Mouse (Mus musculus): Measurements from ENCODE around the gene Zfp81.
"Not testable (repeated sequence)": the region's sequence is repeated elsewhere in the genome, so short reads cannot be mapped to it uniquely, and the experiment has no call there.

Zfp81 gene

DNA sequence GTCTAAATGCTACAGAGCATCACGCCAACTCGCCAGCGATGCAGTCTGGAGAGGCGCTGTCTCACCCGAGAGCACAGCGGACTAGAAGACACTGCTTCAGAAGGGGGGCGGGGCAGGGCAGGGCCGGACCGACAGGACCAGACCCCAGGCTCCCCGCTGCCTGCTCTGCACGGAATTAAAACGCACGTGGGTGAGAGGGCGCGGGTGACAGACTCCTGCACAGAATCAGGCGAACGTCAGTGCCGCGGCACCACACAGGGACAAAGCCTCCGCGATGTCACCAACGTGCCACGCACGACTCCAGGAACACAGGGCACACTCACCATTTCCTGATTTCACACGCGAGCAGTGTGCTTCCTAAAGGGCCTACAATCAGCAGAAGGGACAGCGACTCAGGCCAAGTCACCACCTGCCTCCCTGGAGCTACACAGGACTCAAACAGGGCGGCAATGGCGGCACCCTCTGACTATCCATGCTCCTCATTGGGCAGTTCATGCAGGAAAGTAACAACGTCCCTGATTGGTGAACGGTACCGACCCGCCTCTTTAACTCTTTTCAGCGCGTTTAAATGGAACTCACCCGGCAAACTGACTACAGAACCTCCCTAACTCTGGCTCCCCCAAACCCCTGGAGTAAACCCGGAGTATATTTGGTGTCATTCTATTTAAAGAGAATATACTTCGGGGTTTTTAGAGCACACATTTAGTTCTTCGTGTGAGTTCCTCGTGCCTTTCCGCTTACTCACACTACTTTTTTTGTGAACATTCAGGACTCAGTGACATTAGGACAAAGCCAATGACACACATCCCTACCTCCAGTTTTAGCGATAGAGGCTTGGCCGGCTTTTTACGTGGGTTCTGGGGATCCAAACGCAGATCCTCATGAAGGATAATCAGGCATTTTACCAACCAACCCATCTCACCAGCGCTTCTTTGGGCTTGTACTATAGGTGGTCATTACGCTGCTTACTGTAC, at the start of gene Zfp81:
TSS of gene Zfp81 (minus strand) at position 468 of the 974 bp plus-strand sequence.
- peak; percentile 58 for DNase-seq (ENCODE audit: low spot score)

DNA sequence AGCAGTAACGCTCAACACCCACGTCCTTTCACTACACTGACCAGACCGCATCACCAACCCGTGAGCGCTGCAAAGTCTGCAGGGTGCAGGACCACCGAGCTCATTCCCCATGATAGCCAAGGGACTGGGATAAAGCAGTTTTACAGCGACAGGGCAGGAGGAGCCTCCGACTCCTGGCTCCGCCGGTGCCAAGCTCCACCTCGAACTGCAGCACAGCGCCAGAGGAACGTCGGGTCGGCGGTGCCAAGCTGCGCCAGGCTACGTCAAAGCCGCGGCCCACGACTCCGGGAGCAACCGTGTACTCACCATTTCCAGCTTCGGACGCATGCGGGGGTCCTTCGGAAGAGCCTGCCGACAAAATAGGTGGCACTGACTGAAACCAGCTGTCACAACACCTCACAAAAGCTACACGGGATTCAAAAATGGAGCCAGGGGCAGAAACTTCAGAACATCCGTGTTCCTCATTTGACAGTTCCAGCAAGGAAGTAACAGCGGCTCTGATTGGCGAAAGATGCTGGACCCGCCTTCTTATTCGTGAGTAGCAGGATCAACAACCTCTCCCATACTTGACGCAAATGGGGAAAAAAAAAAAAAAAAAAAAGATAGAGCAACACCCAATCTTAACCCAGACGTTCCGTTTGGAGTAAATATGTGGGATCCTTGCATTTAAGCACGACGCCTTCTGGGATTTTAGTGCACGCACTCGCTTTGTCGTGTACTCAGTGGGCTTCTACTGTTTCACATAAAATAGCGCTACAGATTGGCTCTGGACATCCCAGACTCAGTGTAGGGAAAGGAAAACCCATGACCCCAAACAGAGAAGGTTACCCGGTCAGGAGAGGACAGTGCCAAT, 35.7 kb upstream of the Zfp81 start, which contains the start of gene Zfp101:
TSS of gene Zfp101 (minus strand) at position 460 of the 853 bp plus-strand sequence.
- DNase-seq (ENCODE audit: low spot score), result peak; percentile 46

DNA sequence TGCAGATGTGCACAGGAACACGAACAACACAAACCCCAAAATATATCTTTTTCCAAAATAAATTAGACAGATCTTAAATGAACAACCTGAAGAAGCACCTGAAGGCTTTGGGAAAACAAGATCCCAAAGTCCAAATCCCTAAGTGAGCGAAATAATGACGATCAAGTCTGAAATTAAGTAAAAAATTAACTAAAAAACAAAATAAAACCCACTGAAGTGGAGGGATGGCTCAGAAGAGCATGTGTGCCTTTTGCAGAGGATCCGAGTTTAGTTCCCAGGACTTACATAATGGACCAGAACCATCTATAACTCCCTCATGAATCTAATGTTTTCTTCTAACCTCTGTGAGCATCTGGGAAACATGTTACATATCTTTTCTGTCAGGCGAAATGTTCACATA, 33.6 kb upstream of the Zfp81 start:
- DNase-seq (ENCODE audit: low spot score), result no peak

DNA sequence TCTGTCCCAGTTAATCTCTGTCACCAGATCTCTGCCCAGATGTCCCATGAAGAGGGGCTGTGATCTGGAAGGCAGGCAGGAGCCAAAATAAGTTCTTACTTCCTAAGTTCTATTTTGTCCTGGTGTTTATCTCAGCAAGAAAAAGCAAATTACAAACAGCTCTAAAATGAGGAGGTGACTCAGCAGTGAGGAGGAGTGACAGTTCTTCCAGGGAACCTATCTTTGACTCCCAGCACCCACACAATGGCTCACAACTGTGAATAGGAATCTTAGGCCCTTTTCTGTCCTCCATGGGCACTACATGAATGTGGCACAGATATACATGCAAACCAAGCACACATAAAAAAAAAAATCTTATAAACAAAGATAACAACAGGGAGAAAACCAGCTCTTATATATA, 27.0 kb upstream of the Zfp81 start:
- no peak for DNase-seq (ENCODE audit: low spot score)

DNA sequence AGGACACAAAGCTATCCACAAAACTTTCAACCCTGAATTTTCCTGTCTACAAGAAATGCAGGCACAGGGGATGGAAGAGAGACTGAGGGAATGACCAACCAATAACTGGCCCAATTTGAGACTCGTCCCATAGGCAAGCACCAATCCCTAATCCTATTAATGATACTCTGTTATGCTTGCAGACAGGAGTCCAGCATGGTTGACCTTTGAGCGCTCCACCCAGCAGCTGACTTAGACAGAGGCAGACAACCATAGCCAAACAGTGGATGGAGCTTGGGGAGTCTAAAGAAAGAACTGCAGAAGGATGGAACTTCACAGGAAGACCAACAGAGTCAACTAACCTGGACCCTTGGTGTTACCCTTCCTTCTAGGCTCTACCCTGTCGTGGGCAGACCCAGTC, 14.1 kb upstream of the Zfp81 start:
- no peak for DNase-seq (ENCODE audit: low spot score)

DNA sequence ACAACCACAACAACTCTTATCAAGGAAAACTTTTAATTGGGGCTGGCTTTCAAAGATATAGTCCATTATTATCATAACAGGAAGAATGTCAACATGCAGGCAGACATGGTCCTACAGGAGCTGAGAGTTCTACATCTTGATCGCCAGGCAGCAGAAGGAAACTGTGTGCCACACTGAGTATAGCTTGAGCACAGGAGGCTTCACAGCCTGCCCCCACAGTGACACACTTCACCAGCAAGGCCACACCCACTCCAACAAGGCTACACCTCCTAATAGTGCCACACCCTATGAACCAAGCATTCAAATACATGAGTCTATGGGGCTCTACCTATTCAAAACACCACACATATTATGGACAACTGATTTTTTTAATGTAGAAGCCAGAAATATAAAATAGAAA, 5.7 kb downstream of the Zfp81 start:
- DNase-seq (ENCODE audit: low spot score), result no peak

DNA sequence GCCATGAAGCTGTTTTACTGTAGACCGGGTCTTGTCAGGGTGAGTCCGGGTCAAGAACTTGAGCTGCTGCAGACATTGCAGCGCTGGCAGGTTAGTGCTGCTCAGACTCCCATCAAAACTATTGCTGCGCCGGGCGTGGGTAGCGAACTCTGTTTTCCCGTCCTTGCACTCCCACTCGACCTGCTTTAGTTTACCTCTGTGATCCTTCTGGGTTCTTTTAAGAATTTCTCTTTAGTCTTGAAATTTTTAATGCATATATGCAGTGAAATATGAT, 68.9 kb downstream of the Zfp81 start:
- DNase-seq (ENCODE audit: low spot score), result not testable (repeated sequence)

DNA sequence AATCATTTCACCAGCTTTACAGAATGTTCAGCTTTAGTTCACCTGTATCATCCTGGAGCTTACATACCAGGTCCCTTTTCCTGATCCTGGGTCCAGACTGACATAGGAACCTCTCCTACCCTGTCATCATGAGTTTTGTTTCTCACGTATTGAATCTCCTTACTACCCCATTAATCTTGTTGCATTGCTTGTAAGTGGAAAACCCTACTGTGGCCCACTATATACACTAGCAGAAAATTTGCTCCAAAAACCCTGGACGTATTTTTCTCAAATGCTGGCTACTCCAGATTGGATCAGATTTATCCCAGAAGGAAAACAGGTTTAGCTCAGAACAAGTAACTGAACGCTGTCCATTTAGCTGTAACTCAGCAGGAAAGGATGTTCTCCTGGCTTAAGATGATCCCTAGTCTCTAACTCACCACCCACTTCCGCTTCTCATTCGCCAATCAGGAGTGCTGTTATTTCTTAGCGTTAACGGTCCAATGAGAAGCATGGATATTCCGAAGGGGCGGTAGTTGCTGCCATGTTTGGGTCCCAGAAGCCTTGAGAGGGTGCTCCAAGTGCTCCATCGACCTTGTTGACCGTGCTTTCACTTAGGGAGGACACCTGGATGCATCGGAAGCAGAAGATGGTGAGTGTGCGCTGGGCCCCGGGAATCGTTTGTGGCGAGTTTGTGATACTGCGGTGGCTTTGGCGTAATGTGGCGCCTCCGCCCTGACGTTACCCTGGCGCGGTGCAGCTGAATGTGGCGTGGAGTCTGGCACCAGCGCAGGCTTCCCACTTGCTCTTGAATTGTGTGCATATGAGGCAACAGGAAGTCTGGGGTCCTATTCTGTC, 69.4 kb downstream of the Zfp81 start, which contains the start of gene Zfp955b:
TSS of gene Zfp955b (plus strand) at position 506 of the 837 bp plus-strand sequence.
- DNase-seq (ENCODE audit: low spot score), result not testable (repeated sequence)

Measured in ovary, postnatal 10 days (tissue).